Mouse (Mus musculus) liver, postnatal 0 days (tissue): ENCODE measurements at regions not wholly inside any gene's neighbourhood (a gene's known extent, or its start where the extent isn't known, plus 50 kb on each side); places are given as distances from the start of the nearest gene placed in this dataset.

Source experiments
- CTCF ChIP-seq: sonication (generic); IDR thresholded peaks from 2 replicates; pipeline ENCODE4 v1.5.1; 2016; ENCODE audit warnings: antibody characterized with exemption, low read depth
- EP300 ChIP-seq: IDR thresholded peaks from 2 replicates; pipeline ENCODE4 v1.6.1; 2016; ENCODE audit warnings: antibody characterized with exemption, low read depth, mild to moderate bottlenecking

DNA sequence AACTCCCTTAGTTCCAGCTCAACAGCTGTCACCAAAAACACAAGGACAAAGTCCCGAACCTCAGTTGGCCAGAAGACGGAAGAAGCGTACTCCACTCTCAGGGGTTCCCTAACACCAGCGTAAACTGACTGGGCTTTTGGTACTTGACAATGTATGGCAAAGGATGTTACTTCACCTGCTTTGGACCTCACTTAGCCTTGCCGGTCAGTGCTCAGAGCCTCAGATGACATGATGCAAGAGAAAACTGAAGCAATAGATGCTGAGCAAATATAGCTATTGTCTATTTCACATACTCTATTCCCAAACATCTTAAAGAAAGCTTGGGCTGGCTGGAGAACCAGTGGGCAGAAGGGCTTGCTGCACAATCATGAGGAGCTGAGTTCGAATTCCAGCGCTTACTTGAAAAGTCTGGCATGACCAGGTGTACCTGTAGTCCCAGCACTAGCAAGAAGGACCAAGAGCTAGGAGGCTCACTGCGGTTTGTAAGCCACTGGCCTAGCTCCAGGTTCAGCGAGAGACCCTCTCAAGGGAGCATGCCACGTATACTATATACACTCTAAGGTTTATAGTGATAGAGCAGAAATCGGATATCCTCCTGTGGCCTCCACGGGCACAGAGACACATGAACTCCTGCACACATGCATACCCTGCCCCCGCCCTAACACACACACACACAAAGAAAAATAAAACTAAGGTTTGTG, 80.0 kb upstream of the Fndc3b start:
- TF ChIP-seq CTCF (no peak), EP300 (no peak)
